Mouse (Mus musculus) neural tube, embryonic 15.5 days (tissue): ENCODE measurements around the gene Exoc6. TPM values are rescaled to one million over a fixed set of nuclear protein-coding genes. Genes with fewer than 3 reads are reported as not detected.
A peak's percentile ranks its signal among the peaks of the same experiment; 100 is the strongest.
"Not testable (repeated sequence)": the region's sequence is repeated elsewhere in the genome, so short reads cannot be mapped to it uniquely, and the experiment has no call there.

Experiments used
- ATAC-seq: fragments of 200-750 bp; cut with Nextera tagmentation; 2 replicates; pipeline ENCODE4 v1.8.0; 2017; ENCODE audit warnings: mild to moderate bottlenecking, moderate TSS enrichment, moderate library complexity; ENCODE audit not compliant: low FRiP score
- H3K27ac ChIP-seq: fragments of 300-500 bp; sonication (generic); replicated peaks from 2 replicates; pipeline ENCODE4 v1.5.1; 2015; ENCODE audit warnings: mild to moderate bottlenecking, inconsistent platforms
- H3K27me3 ChIP-seq: fragments of 300-500 bp; sonication (generic); replicated peaks from 2 replicates; pipeline ENCODE4 v1.6.1; 2015; ENCODE audit warnings: inconsistent platforms
- H3K36me3 ChIP-seq: fragments of 300-500 bp; sonication (generic); 2 replicates; pipeline ENCODE4 v1.6.1; 2015; ENCODE audit warnings: inconsistent platforms
- H3K4me1 ChIP-seq: fragments of 300-500 bp; sonication (generic); 2 replicates; pipeline ENCODE4 v1.6.1; 2015; ENCODE audit warnings: inconsistent platforms
- H3K4me2 ChIP-seq: fragments of 300-500 bp; sonication (generic); 2 replicates; pipeline ENCODE4 v1.6.1; 2015; ENCODE audit warnings: inconsistent platforms, mild to moderate bottlenecking, moderate library complexity
- H3K4me3 ChIP-seq: fragments of 300-500 bp; sonication (generic); replicated peaks from 2 replicates; pipeline ENCODE4 v1.5.1; 2015; ENCODE audit warnings: mild to moderate bottlenecking, inconsistent platforms
- H3K9ac ChIP-seq: fragments of 300-500 bp; sonication (generic); replicated peaks from 2 replicates; pipeline ENCODE4 v1.6.1; 2015; ENCODE audit warnings: mild to moderate bottlenecking, inconsistent platforms
- H3K9me3 ChIP-seq: fragments of 300-500 bp; sonication (generic); replicated peaks from 2 replicates; pipeline ENCODE4 v1.6.1; 2016; ENCODE audit warnings: inconsistent platforms
- WGBS: fragments of 180-500 bp; shearing (Covaris S2); methylation state at CpG from one replicate; pipeline ENCODE4 v1.1.7; 2015; ENCODE audit warnings: mixed read lengths; 5-methylcytosine and 5-hydroxymethylcytosine counted together
- polyA plus RNA-seq: library from polyadenylated mRNA; unstranded; fragments of >200 nt; fragmentation: Nextera tagmentation; extraction: Ambion mirVana; gene quantifications from 2 replicates; pipeline ENCODE4 v1.2.1, GENCODE M21; 2015

The Exoc6 gene
- polyA plus RNA-seq, 1 experiment from 2014 or later: 19.7 TPM

DNA sequence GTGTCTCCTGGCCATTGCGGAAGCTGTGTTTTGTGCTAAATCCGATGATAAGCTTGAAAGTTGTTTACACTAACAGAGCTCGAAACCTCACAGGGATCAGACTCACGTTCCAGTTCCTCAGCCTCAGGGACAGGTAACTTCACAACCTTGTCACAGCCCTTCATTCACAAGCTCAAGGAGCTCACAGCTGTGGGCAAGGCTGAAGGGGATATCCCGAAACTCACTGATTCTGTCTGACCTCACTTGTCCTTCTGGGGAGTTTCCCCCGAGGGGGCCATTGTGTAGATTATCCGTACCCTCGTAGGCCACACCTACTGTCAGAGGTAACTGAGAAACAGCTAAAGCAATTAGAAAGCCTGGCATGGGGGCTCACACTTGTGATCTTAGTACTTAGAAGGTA lies 23.4 kb upstream of the Exoc6 start:
- H3K4me3 ChIP-seq: no peak overlapping the region
- H3K4me2 ChIP-seq: no peak overlapping the region
- H3K27me3 ChIP-seq: no peaks in the 10 kb centered on the region
- no peaks in the 10 kb centered on the region for H3K4me1 ChIP-seq
- ATAC-seq: no peak
- H3K9me3 ChIP-seq: no peaks in the 10 kb centered on the region
- no peaks in the 10 kb centered on the region for H3K36me3 ChIP-seq
- H3K9ac ChIP-seq: no peak overlapping the region
- 48% methylated on average over 8 of the region's 8 CpGs for WGBS
- no peak overlapping the region for H3K27ac ChIP-seq

- not testable (repeated sequence) for H3K9ac ChIP-seq, ATAC-seq, H3K4me2 ChIP-seq, H3K36me3 ChIP-seq, H3K27ac ChIP-seq, H3K4me1 ChIP-seq, H3K27me3 ChIP-seq, H3K4me3 ChIP-seq, H3K9me3 ChIP-seq
- 100% methylated on average over 3 of the region's 3 CpGs for WGBS
Observed at GRCm38 (mm10) chr19:37527736-37528135, 22.5 kb upstream of the Exoc6 start.

- no peak overlapping the region for H3K4me3 ChIP-seq
- WGBS: 55% methylated on average over 6 of the region's 6 CpGs
- ATAC-seq: no peak
Observed at GRCm38 (mm10) chr19:37528581-37528980, 21.6 kb upstream of the Exoc6 start.

GRCm38 (mm10) chr19:37529296-37529695 lies 20.9 kb upstream of the Exoc6 start:
- 94% methylated on average over 9 of the region's 9 CpGs for WGBS
- Histone ChIP-seq H3K36me3 (no peaks in the 10 kb centered on the region), H3K4me2 (no peak overlapping the region), H3K9me3 (no peaks in the 10 kb centered on the region), H3K9ac (no peak overlapping the region), H3K27me3 (no peaks in the 10 kb centered on the region), H3K4me1 (no peaks in the 10 kb centered on the region), H3K27ac (no peak overlapping the region), H3K4me3 (no peak overlapping the region)
- ATAC-seq: no peak

More at GRCm38 (mm10) chr19:37528581-37528980, 21.6 kb upstream of the Exoc6 start:
- Histone ChIP-seq H3K9me3 (no peaks in the 10 kb centered on the region), H3K9ac (no peak overlapping the region), H3K27me3 (no peaks in the 10 kb centered on the region), H3K27ac (no peak overlapping the region), H3K4me1 (no peaks in the 10 kb centered on the region), H3K36me3 (no peaks in the 10 kb centered on the region), H3K4me2 (no peak overlapping the region)

DNA sequence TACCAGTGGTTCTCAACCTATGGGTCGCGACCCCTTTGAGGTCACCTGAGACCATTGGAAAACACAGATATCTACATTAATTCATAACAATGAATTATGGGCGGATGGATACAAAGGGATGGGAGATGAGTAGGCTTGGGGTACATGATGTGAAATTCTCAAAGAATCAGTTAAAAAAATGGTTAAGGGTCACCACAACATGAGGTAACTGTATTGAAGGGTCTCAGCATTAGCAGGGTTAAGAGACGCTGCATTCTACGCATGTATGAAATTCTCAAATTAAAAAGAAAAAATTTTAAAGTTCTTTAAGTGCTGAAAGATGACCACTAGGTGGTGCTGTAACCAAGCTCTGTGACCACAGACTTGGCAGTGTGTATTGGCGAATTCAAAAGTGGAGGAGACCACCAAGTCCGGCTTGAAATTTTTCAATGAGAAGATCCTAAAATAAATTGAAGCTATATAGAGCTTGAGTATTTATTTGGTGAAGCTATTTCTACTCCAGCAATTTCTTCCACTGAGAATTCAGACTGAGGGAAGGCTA lies 20.2 kb upstream of the Exoc6 start:
- H3K4me3 ChIP-seq: no peak overlapping the region
- H3K4me1 ChIP-seq: no peaks in the 10 kb centered on the region
- H3K27me3 ChIP-seq: no peaks in the 10 kb centered on the region
- no peak overlapping the region for H3K27ac ChIP-seq
- H3K4me2 ChIP-seq: no peak overlapping the region
- no peak overlapping the region for H3K9ac ChIP-seq
- 44% methylated on average over 7 of the region's 7 CpGs for WGBS
- H3K9me3 ChIP-seq: no peaks in the 10 kb centered on the region
- peak; percentile 72; the same call in 1 of the 2 replicates for ATAC-seq
- no peaks in the 10 kb centered on the region for H3K36me3 ChIP-seq

DNA sequence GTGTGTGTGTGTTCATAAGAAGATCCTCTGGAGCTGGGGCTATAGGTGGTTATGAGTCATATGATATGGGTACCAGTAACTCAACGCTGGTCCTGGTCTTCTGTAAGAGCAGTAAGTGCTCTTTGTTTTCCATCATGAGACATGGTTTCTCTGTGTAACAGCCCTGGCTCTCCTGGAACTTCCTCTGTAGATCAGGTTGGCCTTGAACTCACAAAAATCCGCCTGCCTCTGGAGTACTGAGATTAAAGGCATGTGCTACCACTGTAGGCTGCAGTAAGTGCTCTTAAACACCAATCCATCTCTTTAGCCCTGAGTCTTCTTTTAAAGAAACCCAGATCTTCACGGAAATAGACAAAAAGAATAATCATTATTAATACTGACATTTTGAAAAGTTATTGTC lies 19.6 kb upstream of the Exoc6 start:
- ATAC-seq: no peak

DNA sequence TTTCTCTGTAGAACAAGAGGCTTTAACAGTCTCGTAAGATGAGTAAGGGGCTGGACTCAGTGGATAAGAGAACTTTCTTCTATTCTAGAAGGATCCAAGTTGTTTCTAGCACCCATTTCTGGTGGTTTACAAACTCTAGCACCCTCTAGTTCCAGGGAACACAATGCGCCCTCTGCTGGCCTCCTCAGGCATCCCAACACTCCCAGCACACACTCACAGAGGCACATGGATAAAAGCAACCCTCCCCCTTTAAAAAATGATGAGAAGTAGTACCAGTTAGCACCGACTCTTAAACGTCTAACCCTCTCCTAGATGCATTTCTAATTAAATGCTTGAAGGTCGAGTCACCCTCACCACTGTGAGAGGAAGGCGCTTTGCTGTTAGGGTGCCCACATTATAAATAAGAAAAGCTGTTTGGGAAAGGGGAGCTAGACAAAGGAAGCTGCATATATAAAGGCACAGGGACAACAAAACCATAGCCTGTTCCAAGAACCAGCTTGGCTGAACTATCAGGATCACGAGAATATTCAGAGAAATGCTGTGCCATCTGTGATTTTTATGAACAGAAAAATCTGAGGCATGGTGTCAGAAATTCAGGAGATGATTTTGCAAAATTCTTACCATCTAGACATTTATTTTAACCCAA lies 18.9 kb upstream of the Exoc6 start:
- H3K4me2 ChIP-seq: no peak overlapping the region
- H3K4me3 ChIP-seq: no peak overlapping the region
- 54% methylated on average over 7 of the region's 7 CpGs for WGBS
- H3K4me1 ChIP-seq: peaks cover 4% of the 10 kb centered on the region; the same call in 1 of the 2 replicates
- no peak overlapping the region for H3K27ac ChIP-seq
- no peak overlapping the region for H3K9ac ChIP-seq
- H3K36me3 ChIP-seq: no peaks in the 10 kb centered on the region
- H3K9me3 ChIP-seq: no peaks in the 10 kb centered on the region
- no peaks in the 10 kb centered on the region for H3K27me3 ChIP-seq
- no peak for ATAC-seq

More for the DNA sequence above, 19.6 kb upstream of the Exoc6 start:
- Histone ChIP-seq H3K4me1 (no peaks in the 10 kb centered on the region), H3K4me3 (no peak overlapping the region), H3K27ac (no peak overlapping the region), H3K9ac (no peak overlapping the region), H3K9me3 (no peaks in the 10 kb centered on the region), H3K36me3 (no peaks in the 10 kb centered on the region), H3K27me3 (no peaks in the 10 kb centered on the region), H3K4me2 (no peak overlapping the region)
- WGBS: 83% methylated on average over 3 of the region's 3 CpGs

- Histone ChIP-seq H3K4me3 (no peak overlapping the region), H3K9ac (no peak overlapping the region), H3K4me1 (peaks cover 4% of the 10 kb centered on the region; the same call in 1 of the 2 replicates), H3K4me2 (no peak overlapping the region), H3K27me3 (no peaks in the 10 kb centered on the region), H3K27ac (no peak overlapping the region), H3K9me3 (no peaks in the 10 kb centered on the region), H3K36me3 (no peaks in the 10 kb centered on the region)
- ATAC-seq: no peak
- 85% methylated on average over 5 of the region's 5 CpGs for WGBS
Observed at GRCm38 (mm10) chr19:37533196-37533595, 17.0 kb upstream of the Exoc6 start.

GRCm38 (mm10) chr19:37534737-37535365 lies 15.4 kb upstream of the Exoc6 start:
- Histone ChIP-seq H3K4me3 (no peak overlapping the region), H3K9me3 (no peaks in the 10 kb centered on the region), H3K4me1 (peaks cover 4% of the 10 kb centered on the region; the same call in 1 of the 2 replicates), H3K9ac (no peak overlapping the region), H3K27me3 (no peaks in the 10 kb centered on the region), H3K27ac (no peak overlapping the region), H3K36me3 (no peaks in the 10 kb centered on the region), H3K4me2 (no peak overlapping the region)
- no peak for ATAC-seq
- 61% methylated on average over 3 of the region's 3 CpGs for WGBS

- Histone ChIP-seq H3K36me3 (no peaks in the 10 kb centered on the region), H3K4me1 (peaks cover 4% of the 10 kb centered on the region; the same call in 1 of the 2 replicates), H3K27me3 (no peaks in the 10 kb centered on the region), H3K9ac (no peak overlapping the region), H3K4me3 (no peak overlapping the region), H3K9me3 (no peaks in the 10 kb centered on the region), H3K4me2 (no peak overlapping the region), H3K27ac (no peak overlapping the region)
- 48% methylated on average over 7 of the region's 7 CpGs for WGBS
- no peak for ATAC-seq
Observed at GRCm38 (mm10) chr19:37536426-37536825, 13.8 kb upstream of the Exoc6 start.

DNA sequence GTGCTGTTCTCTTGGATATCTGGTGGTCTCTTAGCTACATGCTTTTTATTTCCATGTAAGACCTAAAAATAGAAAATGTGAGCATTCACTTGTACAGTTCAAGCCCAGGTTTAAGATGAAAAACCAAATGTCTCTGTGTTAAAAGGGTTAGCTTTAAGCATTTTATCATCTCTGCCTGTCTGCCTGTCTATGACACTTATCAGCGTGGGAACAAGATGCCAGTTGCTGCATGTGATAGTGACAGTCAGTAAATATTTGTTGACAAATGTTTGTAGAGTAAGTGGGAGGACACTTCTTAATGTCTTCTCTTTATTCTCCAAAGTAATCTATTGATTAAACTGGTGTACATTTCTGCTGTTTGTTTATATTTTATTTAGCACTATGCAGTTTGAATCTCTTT lies 12.5 kb upstream of the Exoc6 start:
- WGBS: 82% methylated on average over 1 of the region's 1 CpGs

DNA sequence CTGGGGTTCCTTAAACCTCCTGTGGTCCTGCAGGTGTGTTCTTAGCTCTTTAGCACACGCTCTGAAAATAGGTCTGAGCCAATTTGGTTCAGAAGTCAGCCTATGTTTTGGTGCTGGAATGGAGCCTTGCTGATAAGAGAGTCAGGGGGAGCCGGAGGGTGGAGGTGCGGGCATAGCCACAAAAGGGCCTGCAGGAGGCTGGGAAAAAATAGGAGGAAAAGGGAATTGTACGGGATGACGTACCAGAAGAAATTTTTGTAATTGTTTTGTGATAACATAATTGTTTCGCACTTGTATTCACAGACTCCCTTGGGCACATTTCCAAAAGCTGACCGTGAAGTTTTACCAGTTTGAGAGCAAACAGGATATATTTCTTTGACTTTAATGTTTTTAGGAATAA lies 10.0 kb upstream of the Exoc6 start:
- Histone ChIP-seq H3K9ac (no peak overlapping the region), H3K4me3 (no peak overlapping the region), H3K4me2 (no peak overlapping the region), H3K9me3 (no peaks in the 10 kb centered on the region), H3K4me1 (peaks cover 4% of the 10 kb centered on the region; the same call in 1 of the 2 replicates), H3K27ac (no peak overlapping the region), H3K27me3 (0 out of 2 replicates have a peak, but pooled peaks cover 1% of the 10 kb centered on the region), H3K36me3 (no peaks in the 10 kb centered on the region)
- no peak for ATAC-seq
- 74% methylated on average over 7 of the region's 7 CpGs for WGBS

More for the DNA sequence above, 12.5 kb upstream of the Exoc6 start:
- no peak overlapping the region for H3K4me3 ChIP-seq
- no peaks in the 10 kb centered on the region for H3K27me3 ChIP-seq
- no peak overlapping the region for H3K27ac ChIP-seq
- no peaks in the 10 kb centered on the region for H3K36me3 ChIP-seq
- H3K4me2 ChIP-seq: no peak overlapping the region
- no peaks in the 10 kb centered on the region for H3K9me3 ChIP-seq
- H3K4me1 ChIP-seq: peaks cover 4% of the 10 kb centered on the region; the same call in 1 of the 2 replicates
- no peak for ATAC-seq
- H3K9ac ChIP-seq: no peak overlapping the region
